Mouse (Mus musculus) activated CD4-positive, CD25-positive, alpha-beta regulatory T cell, adult 4 months (primary cell): ENCODE data around the gene Trim29. TPM values are rescaled to one million over a fixed set of nuclear protein-coding genes. Genes with fewer than 3 reads are reported as not detected.

Experiments
- polyA plus RNA-seq, 2 experiments: library from polyadenylated mRNA; unstranded; fragments of 100-300 nt; shearing (Covaris generic); gene quantifications; one replicate each; pipeline ENCODE4 v1.2.1; 2017

The Trim29 gene
- polyA plus RNA-seq, 2 experiments from 2014 or later: not detected

Other genes with a start within 250 kb of the Trim29 start
- gene Arhgef12, start 203.6 kb upstream of the Trim29 start, polyA plus RNA-seq: 10 to 100 TPM; 11.3 to 11.4 TPM
- 1 to 10 TPM; 3.0 to 3.1 TPM for gene Tmem136, start 194.3 kb upstream of the Trim29 start, polyA plus RNA-seq
- not detected for gene Pou2f3, start 100.5 kb upstream of the Trim29 start, polyA plus RNA-seq
- gene Oaf, start 70.9 kb upstream of the Trim29 start, polyA plus RNA-seq: under 1 TPM; 0.69 to 0.98 TPM